In genomic region chr6:37326603-37326955, GRCm38 (mm10) we compare ENCODE assay signal across 8 mouse cellular contexts. TPM values are rescaled to one million over a fixed set of nuclear protein-coding genes. Genes with fewer than 3 reads are reported as not detected.
DNase-seq lines count a peak whose midpoint lies in the region; ATAC-seq and TF ChIP-seq lines count a peak whose summit lies in the region.
"Had no signal": no experiment of that assay in that cellular context is flagged by ENCODE, and none has a peak within 500 bp of the region (broad histone marks: within the 10 kb centered on the region; RNA-seq: fewer than 3 reads in every experiment).

No protein-coding gene starts in this region.

- no peak for TF ChIP-seq CTCF in intestine, postnatal 0 days (IDR thresholded peaks at IDR 0.05; ENCODE audit: low read depth)

- H3K27ac ChIP-seq in intestine, embryonic 14.5 days (ENCODE audit: low read depth) = peak overlapping the region; percentile 57; the same call in 1 of the 2 replicates
- H3K27ac ChIP-seq in intestine, postnatal 0 days (ENCODE audit: low read depth, low read length) = no peak overlapping the region
- peak overlapping the region; percentile 49 for H3K27ac ChIP-seq in heart, embryonic 12.5 days (ENCODE audit: poor library complexity, severe bottlenecking)
- peak overlapping the region; percentile 52; the same call in 1 of the 2 replicates for H3K27ac ChIP-seq in intestine, embryonic 16.5 days (ENCODE audit: low read length)
- peak overlapping the region; percentile 24; the same call in 1 of the 2 replicates for H3K27ac ChIP-seq in neural tube, embryonic 14.5 days (ENCODE audit: low read depth, low read length)

- H3K27me3 ChIP-seq in intestine, embryonic 14.5 days (replicated peaks; ENCODE audit: control insufficient read depth, insufficient read depth, low read length) = no peaks in the 10 kb centered on the region
- no peaks in the 10 kb centered on the region for H3K27me3 ChIP-seq in intestine, postnatal 0 days (replicated peaks; ENCODE audit: control insufficient read depth, insufficient read depth, low read length)
- H3K27me3 ChIP-seq in heart, embryonic 12.5 days (replicated peaks) = no peaks in the 10 kb centered on the region
- H3K27me3 ChIP-seq in intestine, embryonic 16.5 days (replicated peaks; ENCODE audit: control insufficient read depth, insufficient read depth, low read length) = no peaks in the 10 kb centered on the region
- H3K27me3 ChIP-seq in neural tube, embryonic 14.5 days (ENCODE audit: control insufficient read depth, insufficient read depth, low read length) = no peaks in the 10 kb centered on the region

- H3K36me3 ChIP-seq in intestine, embryonic 14.5 days (ENCODE audit: control insufficient read depth, insufficient read depth, low read length) = peaks cover 12% of the 10 kb centered on the region; the same call in 1 of the 2 replicates
- H3K36me3 ChIP-seq in intestine, postnatal 0 days (ENCODE audit: control insufficient read depth, insufficient read depth) = peaks cover 12% of the 10 kb centered on the region
- H3K36me3 ChIP-seq in heart, embryonic 12.5 days = peaks cover 21% of the 10 kb centered on the region
- H3K36me3 ChIP-seq in intestine, embryonic 16.5 days (ENCODE audit: control insufficient read depth, insufficient read depth, low read length) = no peaks in the 10 kb centered on the region
- H3K36me3 ChIP-seq in neural tube, embryonic 14.5 days (ENCODE audit: control insufficient read depth, insufficient read depth, low read length) = no peaks in the 10 kb centered on the region

- no peak overlapping the region for H3K4me2 ChIP-seq in intestine, embryonic 14.5 days (ENCODE audit: low read length)
- H3K4me2 ChIP-seq in intestine, postnatal 0 days (replicated peaks; ENCODE audit: low read depth) = no peak overlapping the region
- no peak overlapping the region for H3K4me2 ChIP-seq in heart, embryonic 12.5 days
- H3K4me2 ChIP-seq in intestine, embryonic 16.5 days (ENCODE audit: low read depth, low read length) = no peak overlapping the region
- no peak overlapping the region for H3K4me2 ChIP-seq in neural tube, embryonic 14.5 days (ENCODE audit: low read depth, low read length)

- WGBS in intestine, embryonic 14.5 days = 30% methylated on average over 8 of the region's 8 CpGs
- 31% methylated on average over 8 of the region's 8 CpGs for WGBS in intestine, postnatal 0 days
- 35% methylated on average over 8 of the region's 8 CpGs for WGBS in heart, embryonic 12.5 days
- 25% methylated on average over 8 of the region's 8 CpGs for WGBS in intestine, embryonic 16.5 days
- 32% methylated on average over 8 of the region's 8 CpGs for WGBS in neural tube, embryonic 14.5 days

- no peak overlapping the region for H3K9ac ChIP-seq in intestine, embryonic 14.5 days (ENCODE audit: low read length)
- no peak overlapping the region for H3K9ac ChIP-seq in intestine, postnatal 0 days (ENCODE audit: low read depth, low read length)
- no peak overlapping the region for H3K9ac ChIP-seq in heart, embryonic 12.5 days
- no peak overlapping the region for H3K9ac ChIP-seq in intestine, embryonic 16.5 days (ENCODE audit: low read depth, low read length)
- no peak overlapping the region for H3K9ac ChIP-seq in neural tube, embryonic 14.5 days (replicated peaks; ENCODE audit: low read depth, low read length)

- DNase-seq in intestine, embryonic 14.5 days (ENCODE audit: low spot score) = no peak
- DNase-seq in spleen, adult 18-20 months = no peak
- no peak for DNase-seq in liver
- DNase-seq: thymus, adult 18-20 months had no signal

- H3K4me3 ChIP-seq in intestine, embryonic 14.5 days (ENCODE audit: low read depth, low read length) = no peak overlapping the region
- no peak overlapping the region for H3K4me3 ChIP-seq in intestine, postnatal 0 days (ENCODE audit: low read depth, low read length)
- no peak overlapping the region for H3K4me3 ChIP-seq in heart, embryonic 12.5 days
- no peak overlapping the region for H3K4me3 ChIP-seq in intestine, embryonic 16.5 days (ENCODE audit: low read length)
- no peak overlapping the region for H3K4me3 ChIP-seq in neural tube, embryonic 14.5 days (ENCODE audit: low read depth, low read length)

- no peak for ATAC-seq in intestine, embryonic 14.5 days (replicated peaks; ENCODE audit: low FRiP score, low TSS enrichment, low read depth)
- no peak for ATAC-seq in intestine, postnatal 0 days
- no peak for ATAC-seq in heart, embryonic 12.5 days (ENCODE audit: insufficient number of reproducible peaks, low FRiP score)
- no peak; the same call in 1 of the 2 replicates for ATAC-seq in intestine, embryonic 16.5 days
- ATAC-seq in neural tube, embryonic 14.5 days (ENCODE audit: low read depth) = no peak

- H3K9me3 ChIP-seq in intestine, embryonic 14.5 days (ENCODE audit: control insufficient read depth, low read length) = no peaks in the 10 kb centered on the region
- H3K9me3 ChIP-seq in intestine, postnatal 0 days (ENCODE audit: control insufficient read depth) = no peaks in the 10 kb centered on the region
- no peaks in the 10 kb centered on the region for H3K9me3 ChIP-seq in heart, embryonic 12.5 days (replicated peaks)
- no peaks in the 10 kb centered on the region for H3K9me3 ChIP-seq in intestine, embryonic 16.5 days (ENCODE audit: control insufficient read depth, low read length)
- no peaks in the 10 kb centered on the region for H3K9me3 ChIP-seq in neural tube, embryonic 14.5 days (ENCODE audit: control insufficient read depth, low read length)

- peaks cover 11% of the 10 kb centered on the region for H3K4me1 ChIP-seq in intestine, embryonic 14.5 days (replicated peaks; ENCODE audit: control insufficient read depth, insufficient read depth, low read length)
- no peaks in the 10 kb centered on the region for H3K4me1 ChIP-seq in intestine, postnatal 0 days (replicated peaks; ENCODE audit: control insufficient read depth, insufficient read depth, low read length)
- peaks cover 55% of the 10 kb centered on the region for H3K4me1 ChIP-seq in heart, embryonic 12.5 days (replicated peaks)
- H3K4me1 ChIP-seq in intestine, embryonic 16.5 days (ENCODE audit: control insufficient read depth, insufficient read depth, low read length) = peaks cover 6% of the 10 kb centered on the region
- H3K4me1 ChIP-seq in neural tube, embryonic 14.5 days (ENCODE audit: control insufficient read depth, insufficient read depth, low read length) = peaks cover 7% of the 10 kb centered on the region

RNA-seq across cellular contexts. Expression of gene Dgki, which starts 26.6 kb away (rescaled TPM):
- 0.92 and 1.3 TPM in 2 replicates for polyA plus RNA-seq in intestine, embryonic 14.5 days (2014; fragmentation: Nextera tagmentation; extraction: Ambion mirVana)
- polyA plus RNA-seq in intestine, postnatal 0 days (2015; fragmentation: Nextera tagmentation; extraction: Ambion mirVana) = 0.34 and 0.42 TPM in 2 replicates
- polyA plus RNA-seq in heart, embryonic 12.5 days (2016; fragmentation: Nextera tagmentation; extraction: Ambion mirVana) = 0.84 and 0.86 TPM in 2 replicates
- polyA plus RNA-seq in intestine, embryonic 16.5 days (2015; fragmentation: Nextera tagmentation; extraction: Ambion mirVana) = 0.37 and 0.38 TPM in 2 replicates
- polyA plus RNA-seq in neural tube, embryonic 14.5 days (2014; fragmentation: Nextera tagmentation; extraction: Ambion mirVana) = 8.6 and 10.5 TPM in 2 replicates
